ENCODE assay signal across 12 mouse cellular contexts in the genomic region with DNA sequence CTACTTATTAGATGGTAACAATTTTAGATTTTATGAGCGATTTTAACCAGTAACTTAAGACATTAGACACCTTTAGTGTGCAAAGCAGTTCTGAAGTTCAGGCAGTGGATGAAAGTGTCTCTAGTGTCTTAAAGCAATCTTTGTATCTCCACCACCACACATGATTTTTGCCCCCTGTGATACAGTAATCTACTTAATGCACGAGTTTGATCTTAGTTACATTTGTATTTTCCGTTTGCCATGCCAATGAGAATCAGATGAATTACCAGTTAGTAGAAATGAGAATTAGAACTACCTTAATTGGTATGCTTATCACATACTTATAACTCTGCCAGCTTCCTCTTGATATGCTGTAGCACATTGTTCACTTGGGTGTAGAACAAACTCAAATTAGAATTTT.
DNase-seq lines count a peak whose midpoint lies in the region; ATAC-seq lines count a peak whose summit lies in the region.
"Had no signal": no experiment of that assay in that cellular context is flagged by ENCODE, and none has a peak within 500 bp of the region (broad histone marks: within the 10 kb centered on the region; RNA-seq: fewer than 3 reads in every experiment).

No protein-coding gene starts in this region.

- DNase-seq in kidney, adult 9 months, result peak; percentile 13
- DNase-seq in kidney, postnatal 14 days, result no peak
- peak; percentile 11 for DNase-seq in brain, adult 2 months (ENCODE audit: low read depth, low spot score)
- no peak for DNase-seq in spleen, adult 12 weeks (ENCODE audit: low spot score)
- DNase-seq in right cerebral cortex, postnatal 4 days, result no peak
- DNase-seq in thymus, postnatal 14 days, result no peak
- DNase-seq: adrenal gland, postnatal 14 days; right cerebral cortex, postnatal 25 days had no signal

- no peak for ATAC-seq in forebrain, embryonic 12.5 days (ENCODE audit: low FRiP score)
- no peak for ATAC-seq in midbrain, embryonic 13.5 days

- peaks cover 17% of the 10 kb centered on the region for H3K4me1 ChIP-seq in forebrain, embryonic 12.5 days
- peaks cover 39% of the 10 kb centered on the region for H3K4me1 ChIP-seq in midbrain, embryonic 13.5 days (replicated peaks)

- H3K27me3 ChIP-seq in forebrain, embryonic 12.5 days, result no peaks in the 10 kb centered on the region
- H3K27me3 ChIP-seq in midbrain, embryonic 13.5 days, result no peaks in the 10 kb centered on the region
- H3K27me3 ChIP-seq: limb, embryonic 12.5 days had no signal

- H3K4me3 ChIP-seq in forebrain, embryonic 12.5 days (replicated peaks), result peak overlapping the region; percentile 34
- peak overlapping the region; percentile 35 for H3K4me3 ChIP-seq in midbrain, embryonic 13.5 days (replicated peaks)
- H3K4me3 ChIP-seq: limb, embryonic 12.5 days had no signal

- no peak overlapping the region for H3K9ac ChIP-seq in forebrain, embryonic 12.5 days
- H3K9ac ChIP-seq in midbrain, embryonic 13.5 days (replicated peaks), result peak overlapping the region; percentile 49
- H3K9ac ChIP-seq: limb, embryonic 12.5 days had no signal

- H3K9me3 ChIP-seq in forebrain, embryonic 12.5 days, result no peaks in the 10 kb centered on the region
- H3K9me3 ChIP-seq in midbrain, embryonic 13.5 days, result no peaks in the 10 kb centered on the region
- H3K9me3 ChIP-seq: G1E; limb, embryonic 12.5 days had no signal

- peak overlapping the region; percentile 53 for H3K4me2 ChIP-seq in forebrain, embryonic 12.5 days
- peak overlapping the region; percentile 43 for H3K4me2 ChIP-seq in midbrain, embryonic 13.5 days (replicated peaks)

- H3K36me3 ChIP-seq in forebrain, embryonic 12.5 days (replicated peaks), result peaks cover 4% of the 10 kb centered on the region; the same call in 1 of the 2 replicates
- peaks cover under 1% of the 10 kb centered on the region; the same call in 1 of the 2 replicates for H3K36me3 ChIP-seq in midbrain, embryonic 13.5 days
- H3K36me3 ChIP-seq: G1E; limb, embryonic 12.5 days had no signal

- 52% methylated on average over 3 of the region's 3 CpGs for WGBS in forebrain, embryonic 12.5 days
- 52% methylated on average over 3 of the region's 3 CpGs for WGBS in midbrain, embryonic 13.5 days

- 0 out of 2 replicates have a peak overlapping the region, but pooled peaks have one; percentile 19 for H3K27ac ChIP-seq in forebrain, embryonic 12.5 days
- 0 out of 2 replicates have a peak overlapping the region, but pooled peaks have one; percentile 39 for H3K27ac ChIP-seq in midbrain, embryonic 13.5 days
- H3K27ac ChIP-seq: limb, embryonic 12.5 days had no signal

Comparison
In these comparisons a context has a peak if more than half of its experiments do, and no peak if none do; other contexts are left out.
1. DNase-seq: peak in kidney, adult 9 months (single experiment) and brain, adult 2 months (single experiment); none in kidney, postnatal 14 days (single experiment), spleen, adult 12 weeks (single experiment), right cerebral cortex, postnatal 4 days (single experiment) and thymus, postnatal 14 days (single experiment).